Mouse (Mus musculus) brain, embryonic 14.5 days (tissue): ENCODE results near the gene Htt.

Experiments used
- CTCF ChIP-seq: fragments of 200-500 bp; IDR thresholded peaks from 2 replicates; pipeline ENCODE4 v1.5.1; 2012; ENCODE audit warnings: inconsistent platforms, mild to moderate bottlenecking, moderate library complexity, borderline replicate concordance; ENCODE audit not compliant: insufficient read depth, insufficient read length; ENCODE audit errors: extremely low read depth
- POLR2A ChIP-seq: fragments of 200-500 bp; IDR thresholded peaks from 2 replicates; pipeline ENCODE4 v1.6.1; 2012; ENCODE audit warnings: mild to moderate bottlenecking, inconsistent platforms, borderline replicate concordance; ENCODE audit not compliant: poor library complexity, insufficient read depth, insufficient read length, severe bottlenecking; ENCODE audit errors: extremely low read depth

DNA sequence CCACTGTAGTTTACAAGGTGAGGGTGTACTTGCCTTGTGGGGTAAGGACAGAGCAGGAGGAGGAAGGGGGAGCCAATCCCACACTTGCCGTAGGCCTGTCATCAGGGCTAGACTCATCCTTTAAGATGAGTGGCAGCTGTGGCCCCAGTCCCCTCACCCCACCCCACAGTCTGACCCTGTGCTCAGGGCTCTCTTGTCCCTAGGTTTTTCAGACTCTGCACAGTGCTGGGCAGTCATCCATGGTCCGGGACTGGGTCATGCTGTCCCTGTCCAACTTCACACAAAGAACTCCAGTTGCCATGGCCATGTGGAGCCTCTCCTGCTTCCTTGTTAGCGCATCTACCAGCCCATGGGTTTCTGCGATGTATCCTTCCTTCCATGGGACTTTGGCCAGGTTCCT is 145.7 kb downstream of the Htt start:
- no peak for TF ChIP-seq CTCF
- no peak for TF ChIP-seq POLR2A
